Mouse (Mus musculus): ENCODE data around the gene Senp5. TPM values are rescaled to one million over a fixed set of nuclear protein-coding genes. Genes with fewer than 3 reads are reported as not detected.
A peak's percentile ranks its signal among the peaks of the same experiment; 100 is the strongest.

Senp5 gene
- polyA plus RNA-seq (2016; fragmentation: Nextera tagmentation; extraction: Ambion mirVana): 25.7 and 26.0 TPM in 2 replicates

DNA sequence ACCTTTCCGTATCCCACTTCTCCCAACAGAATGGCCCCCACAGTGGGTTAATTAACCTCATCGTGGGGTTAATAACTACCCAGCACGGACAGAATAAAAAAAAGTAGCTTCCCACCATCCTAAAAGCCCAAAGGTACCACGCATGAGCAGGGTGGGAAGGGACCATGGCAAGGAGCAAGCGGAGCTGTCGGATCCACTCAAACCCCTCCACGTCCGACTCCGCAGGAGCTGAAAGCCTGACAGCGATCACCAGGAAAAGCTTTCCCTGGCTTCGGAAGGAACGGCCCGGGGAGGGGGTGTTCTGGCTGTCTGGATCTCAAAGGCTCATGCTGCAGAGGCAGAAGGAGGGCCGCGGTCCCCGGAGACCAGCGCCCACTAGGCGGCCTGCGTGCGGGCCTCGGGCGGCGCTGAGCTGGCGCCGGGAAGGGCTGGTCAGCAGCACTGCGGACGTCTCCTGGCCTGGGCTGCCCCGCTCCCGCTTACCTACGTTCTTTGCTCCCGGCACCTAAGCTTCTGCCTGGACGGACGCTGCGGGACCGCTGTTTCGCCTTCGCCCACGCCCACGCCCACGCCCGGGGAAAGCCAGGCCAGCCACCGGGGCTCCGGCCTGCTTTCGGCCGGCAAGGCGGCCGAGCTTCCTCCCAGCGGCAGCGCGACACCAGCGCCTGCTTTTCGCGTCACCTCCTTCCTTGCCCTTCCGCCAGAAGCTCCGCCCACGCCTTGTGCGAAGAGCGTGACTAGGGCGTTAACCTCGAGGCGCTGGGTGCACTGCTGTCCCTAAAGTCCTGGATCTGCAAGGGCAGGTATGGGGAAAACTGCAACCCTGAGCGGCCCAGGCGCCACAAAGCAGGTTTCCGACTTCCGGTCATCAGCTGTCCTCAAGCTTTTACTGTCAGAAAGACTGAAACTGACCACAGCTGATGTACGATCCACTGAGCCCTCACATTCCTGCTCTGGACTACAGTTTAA is at the start of gene Senp5:
Senp5 (minus strand) TSS at position 779 of the 969 bp plus-strand sequence.
- H3K4me3 ChIP-seq: peak within 1 kb of the TSS; percentile 81
- WGBS: 1% methylated on average over 66 of the region's 66 CpGs
- H3K36me3 ChIP-seq: peaks cover 3% of the 10 kb centered on the region; the same call in 1 of the 2 replicates
- peak within 1 kb of the TSS; percentile 72 for H3K27ac ChIP-seq (replicated peaks)
- H3K9me3 ChIP-seq: no peaks in the 10 kb centered on the region
- ATAC-seq (ENCODE audit: low FRiP score, low read depth): peak; percentile 97
- H3K4me2 ChIP-seq (replicated peaks): peak within 1 kb of the TSS; percentile 91
- H3K9ac ChIP-seq (replicated peaks): peak within 1 kb of the TSS; percentile 92
- H3K4me1 ChIP-seq: peaks cover 20% of the 10 kb centered on the region
- H3K27me3 ChIP-seq: no peaks in the 10 kb centered on the region

GRCm38 (mm10) chr16:32042367-32042766 is 39.3 kb upstream of the Senp5 start:
- H3K36me3 ChIP-seq: peaks cover 62% of the 10 kb centered on the region
- whole genome bisulfite sequencing: 90% methylated on average over 4 of the region's 4 CpGs
- H3K27me3 ChIP-seq: no peaks in the 10 kb centered on the region
- no peak overlapping the region for H3K9ac ChIP-seq (replicated peaks)
- H3K27ac ChIP-seq (replicated peaks): no peak overlapping the region
- no peak for ATAC-seq (ENCODE audit: low FRiP score, low read depth)
- H3K4me3 ChIP-seq: no peak overlapping the region
- H3K9me3 ChIP-seq: no peaks in the 10 kb centered on the region
- H3K4me1 ChIP-seq: no peaks in the 10 kb centered on the region
- no peak overlapping the region for H3K4me2 ChIP-seq (replicated peaks)

DNA sequence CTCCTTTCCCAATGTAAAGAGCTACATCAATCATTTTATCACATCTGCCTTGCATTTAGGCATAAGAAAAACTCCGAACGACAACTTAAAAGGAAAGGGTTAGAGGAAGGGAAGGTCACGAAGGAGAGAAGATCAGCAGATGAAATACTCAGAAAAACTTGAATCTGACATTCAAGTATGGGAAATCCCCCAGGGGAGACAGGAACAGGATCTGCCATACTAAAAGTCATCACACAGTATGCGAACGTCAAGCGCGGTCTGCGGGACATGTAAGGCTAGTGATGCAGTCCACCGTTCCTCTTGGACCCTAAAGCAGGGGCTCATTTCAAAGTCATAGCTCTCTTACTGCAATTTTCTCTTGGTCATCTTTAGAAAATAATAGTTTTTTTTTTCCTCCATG is 16.6 kb upstream of the Senp5 start:
- H3K27me3 ChIP-seq: no peaks in the 10 kb centered on the region
- peaks cover 69% of the 10 kb centered on the region for H3K36me3 ChIP-seq
- WGBS: 95% methylated on average over 9 of the region's 9 CpGs

GRCm38 (mm10) chr16:32010330-32010729 is 7.2 kb upstream of the Senp5 start:
- Histone ChIP-seq H3K4me2 (replicated peaks) (no peak overlapping the region), H3K36me3 (peaks cover 21% of the 10 kb centered on the region; the same call in 1 of the 2 replicates), H3K27ac (replicated peaks) (no peak overlapping the region), H3K27me3 (no peaks in the 10 kb centered on the region), H3K4me3 (no peak overlapping the region), H3K9ac (replicated peaks) (no peak overlapping the region), H3K9me3 (no peaks in the 10 kb centered on the region), H3K4me1 (no peaks in the 10 kb centered on the region; the same call in 1 of the 2 replicates)
- ATAC-seq (ENCODE audit: low FRiP score, low read depth): no peak
- WGBS: 83% methylated on average over 4 of the region's 4 CpGs

More for the DNA sequence above, 16.6 kb upstream of the Senp5 start:
- Histone ChIP-seq H3K27ac (replicated peaks) (no peak overlapping the region), H3K9me3 (no peaks in the 10 kb centered on the region), H3K4me3 (no peak overlapping the region), H3K9ac (replicated peaks) (no peak overlapping the region), H3K4me2 (replicated peaks) (no peak overlapping the region), H3K4me1 (no peaks in the 10 kb centered on the region)
- no peak for ATAC-seq (ENCODE audit: low FRiP score, low read depth)

DNA sequence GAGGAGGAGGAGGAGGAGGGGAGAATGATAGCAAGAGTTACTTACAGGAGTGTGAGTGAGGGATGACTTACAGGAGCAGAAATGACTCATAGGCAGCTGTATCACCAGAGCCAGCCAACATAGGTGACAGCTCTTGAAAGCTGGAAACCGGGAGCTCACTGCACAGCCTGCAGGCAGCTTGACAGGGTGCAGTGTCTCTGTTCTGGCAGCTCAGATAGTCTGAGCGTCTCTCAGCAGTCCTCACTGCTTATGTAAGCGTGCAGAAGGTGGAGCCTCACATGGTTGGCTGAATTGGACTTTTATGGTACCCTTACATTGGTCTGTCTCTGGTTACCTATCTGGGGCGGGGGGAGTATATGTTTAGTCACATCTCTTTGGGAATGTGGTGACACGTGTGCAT is 6.8 kb upstream of the Senp5 start:
- WGBS: 45% methylated on average over 5 of the region's 5 CpGs
- no peak overlapping the region for H3K9ac ChIP-seq (replicated peaks)
- H3K9me3 ChIP-seq: no peaks in the 10 kb centered on the region
- no peak overlapping the region for H3K4me2 ChIP-seq (replicated peaks)
- H3K4me3 ChIP-seq: no peak overlapping the region
- no peaks in the 10 kb centered on the region; the same call in 1 of the 2 replicates for H3K4me1 ChIP-seq
- no peak for ATAC-seq (ENCODE audit: low FRiP score, low read depth)
- H3K36me3 ChIP-seq: peaks cover 17% of the 10 kb centered on the region; the same call in 1 of the 2 replicates
- H3K27me3 ChIP-seq: no peaks in the 10 kb centered on the region
- no peak overlapping the region for H3K27ac ChIP-seq (replicated peaks)

DNA sequence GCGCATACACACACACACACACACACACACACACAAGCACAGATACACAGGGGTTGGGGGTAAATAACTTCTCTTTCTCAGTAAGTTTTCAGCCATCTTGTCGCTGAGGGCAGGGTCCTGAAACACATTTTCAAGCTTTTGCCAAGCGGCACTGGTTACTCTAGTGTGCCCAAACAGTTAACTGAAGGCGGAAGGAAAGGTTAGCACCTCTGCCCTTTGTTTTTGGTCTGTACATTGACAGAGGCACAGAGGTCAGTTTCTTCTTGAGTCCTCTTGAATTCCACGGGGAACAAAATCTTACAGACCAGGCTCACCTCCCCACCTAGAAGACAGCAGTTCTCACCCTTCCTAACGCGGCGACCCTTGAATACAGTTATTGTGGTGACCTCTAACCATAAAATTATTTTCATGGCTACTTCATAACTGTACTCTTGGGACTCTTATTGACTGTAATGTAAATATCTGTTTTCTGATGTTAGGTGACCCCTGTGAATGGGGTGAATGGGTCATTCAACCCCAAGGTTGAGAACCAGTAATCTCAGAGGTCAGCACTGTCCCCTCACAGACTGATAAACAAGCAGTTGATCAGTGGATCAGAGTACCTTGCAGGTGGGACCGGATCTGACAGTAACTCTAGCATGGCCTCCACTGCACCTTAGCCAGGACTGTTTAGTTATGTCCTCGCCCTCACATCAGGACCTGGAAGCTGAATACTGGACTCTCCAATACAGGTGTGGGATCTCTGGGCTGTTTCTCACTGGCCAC is 5.6 kb upstream of the Senp5 start:
- no peak overlapping the region for H3K4me3 ChIP-seq
- H3K4me1 ChIP-seq: peaks cover under 1% of the 10 kb centered on the region; the same call in 1 of the 2 replicates
- no peak overlapping the region for H3K4me2 ChIP-seq (replicated peaks)
- H3K36me3 ChIP-seq: peaks cover 12% of the 10 kb centered on the region; the same call in 1 of the 2 replicates
- no peaks in the 10 kb centered on the region for H3K9me3 ChIP-seq
- 77% methylated on average over 10 of the region's 10 CpGs for WGBS
- no peak for ATAC-seq (ENCODE audit: low FRiP score, low read depth)
- H3K27ac ChIP-seq (replicated peaks): no peak overlapping the region
- H3K9ac ChIP-seq (replicated peaks): no peak overlapping the region
- H3K27me3 ChIP-seq: no peaks in the 10 kb centered on the region

DNA sequence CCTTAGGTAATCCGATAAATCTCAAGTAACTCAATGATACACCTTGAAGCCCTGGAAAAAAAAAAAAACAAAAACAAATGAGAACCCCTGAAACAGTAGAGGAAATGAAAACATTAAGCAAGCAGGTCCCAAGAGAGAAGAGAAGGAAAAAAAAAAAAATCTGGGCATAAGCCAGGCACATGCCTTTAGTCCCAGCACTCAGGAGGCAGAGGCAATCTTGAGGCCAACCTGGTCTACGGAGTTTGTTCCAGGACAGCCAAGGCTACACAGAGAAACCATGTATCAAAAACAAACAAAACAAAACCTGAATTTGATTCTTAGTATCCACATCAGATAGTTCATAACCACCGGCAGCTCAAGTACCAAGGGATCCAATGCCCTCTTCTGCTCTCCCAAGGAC is 1.6 kb upstream of the Senp5 start:
- 97% methylated on average over 3 of the region's 3 CpGs for WGBS
- no peaks in the 10 kb centered on the region for H3K27me3 ChIP-seq
- ATAC-seq (ENCODE audit: low FRiP score, low read depth): no peak

GRCm38 (mm10) chr16:31996371-31996770 is 6.7 kb downstream of the Senp5 start:
- ATAC-seq (ENCODE audit: low FRiP score, low read depth): no peak
- H3K4me3 ChIP-seq: no peak overlapping the region
- H3K27ac ChIP-seq (replicated peaks): no peak overlapping the region
- WGBS: 87% methylated on average over 5 of the region's 5 CpGs
- H3K9ac ChIP-seq (replicated peaks): no peak overlapping the region
- no peaks in the 10 kb centered on the region for H3K9me3 ChIP-seq
- H3K27me3 ChIP-seq: no peaks in the 10 kb centered on the region
- H3K4me2 ChIP-seq (replicated peaks): no peak overlapping the region
- peaks cover 4% of the 10 kb centered on the region for H3K4me1 ChIP-seq
- H3K36me3 ChIP-seq: peaks cover 18% of the 10 kb centered on the region

More for the DNA sequence above, 1.6 kb upstream of the Senp5 start:
- peaks cover 20% of the 10 kb centered on the region for H3K4me1 ChIP-seq
- H3K9me3 ChIP-seq: no peaks in the 10 kb centered on the region
- H3K4me3 ChIP-seq: no peak overlapping the region
- H3K9ac ChIP-seq (replicated peaks): no peak overlapping the region
- no peak overlapping the region for H3K27ac ChIP-seq (replicated peaks)
- no peak overlapping the region for H3K4me2 ChIP-seq (replicated peaks)
- 0 out of 2 replicates have a peak, but pooled peaks cover 1% of the 10 kb centered on the region for H3K36me3 ChIP-seq

DNA sequence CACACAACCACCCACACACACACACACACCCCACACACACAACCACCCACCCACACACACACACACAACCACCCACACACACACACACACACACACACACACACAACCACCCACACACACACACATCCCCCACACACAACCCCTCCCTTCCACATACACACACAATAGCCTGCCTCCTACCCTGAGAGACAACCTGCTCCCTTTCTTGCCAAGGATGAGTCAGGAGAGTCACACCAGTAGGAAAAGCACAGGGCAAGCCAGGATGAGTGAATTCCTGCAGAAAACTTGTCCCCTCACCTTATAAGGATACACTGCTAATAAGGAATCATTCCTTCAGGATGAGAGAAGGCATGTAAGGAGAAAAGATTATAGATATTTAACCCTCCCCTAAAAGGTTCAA is 9.1 kb downstream of the Senp5 start:
- Histone ChIP-seq H3K9ac (replicated peaks) (no peak overlapping the region), H3K27ac (replicated peaks) (no peak overlapping the region), H3K4me3 (no peak overlapping the region), H3K4me1 (no peaks in the 10 kb centered on the region), H3K36me3 (peaks cover 27% of the 10 kb centered on the region), H3K9me3 (no peaks in the 10 kb centered on the region), H3K4me2 (replicated peaks) (no peak overlapping the region), H3K27me3 (no peaks in the 10 kb centered on the region)
- no peak for ATAC-seq (ENCODE audit: low FRiP score, low read depth)

DNA sequence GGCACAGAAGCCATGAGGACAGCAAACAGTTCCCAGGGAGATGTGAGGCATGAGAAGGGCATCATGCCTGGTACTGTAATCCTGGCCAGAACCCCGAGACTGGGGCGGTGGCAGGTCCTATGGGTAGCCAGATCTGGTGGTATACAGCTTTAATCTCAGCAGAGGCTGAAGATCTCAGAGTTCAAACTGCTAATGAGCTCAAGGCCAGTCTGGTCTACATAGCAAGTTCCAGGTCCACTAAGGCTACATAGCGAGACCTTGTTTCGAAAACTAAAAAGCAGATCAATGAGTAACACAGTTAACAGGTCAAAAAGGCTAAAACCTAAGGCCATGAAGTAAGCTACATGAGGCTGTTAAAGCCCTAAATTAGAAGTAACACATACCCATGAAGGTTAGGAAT is 9.9 kb downstream of the Senp5 start:
- Histone ChIP-seq H3K4me3 (no peak overlapping the region), H3K36me3 (peaks cover 35% of the 10 kb centered on the region), H3K4me2 (replicated peaks) (no peak overlapping the region), H3K9ac (replicated peaks) (no peak overlapping the region), H3K27ac (replicated peaks) (no peak overlapping the region), H3K4me1 (no peaks in the 10 kb centered on the region), H3K27me3 (no peaks in the 10 kb centered on the region), H3K9me3 (no peaks in the 10 kb centered on the region)
- no peak for ATAC-seq (ENCODE audit: low FRiP score, low read depth)
- 93% methylated on average over 4 of the region's 4 CpGs for WGBS

DNA sequence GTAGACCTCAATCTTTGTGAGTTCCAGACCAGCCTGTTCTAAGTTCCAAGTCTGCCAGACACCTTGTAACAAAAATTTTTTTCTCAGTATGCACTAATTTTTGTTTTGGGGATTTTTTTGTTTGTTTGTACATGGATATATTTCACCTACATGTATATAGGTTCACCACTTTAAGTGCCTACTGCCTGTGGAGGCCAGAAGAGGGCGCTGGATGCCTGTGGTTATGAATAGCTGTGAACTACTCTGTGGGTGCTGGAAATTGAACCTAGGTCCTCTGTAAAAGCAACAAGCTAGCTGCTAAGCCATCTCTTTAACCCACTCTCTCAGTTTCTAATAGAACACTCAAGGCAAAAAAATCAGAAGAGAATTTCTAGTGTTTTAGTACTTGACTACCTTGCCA is 11.0 kb downstream of the Senp5 start:
- no peak overlapping the region for H3K4me3 ChIP-seq
- H3K4me2 ChIP-seq (replicated peaks): no peak overlapping the region
- no peaks in the 10 kb centered on the region for H3K27me3 ChIP-seq
- no peaks in the 10 kb centered on the region for H3K9me3 ChIP-seq
- ATAC-seq (ENCODE audit: low FRiP score, low read depth): no peak
- no peaks in the 10 kb centered on the region for H3K4me1 ChIP-seq
- WGBS: 42% methylated on average over 1 of the region's 1 CpGs
- peaks cover 34% of the 10 kb centered on the region for H3K36me3 ChIP-seq
- no peak overlapping the region for H3K9ac ChIP-seq (replicated peaks)
- no peak overlapping the region for H3K27ac ChIP-seq (replicated peaks)

- Histone ChIP-seq H3K4me1 (no peaks in the 10 kb centered on the region), H3K27ac (replicated peaks) (no peak overlapping the region), H3K9me3 (no peaks in the 10 kb centered on the region), H3K36me3 (peaks cover 42% of the 10 kb centered on the region), H3K9ac (replicated peaks) (no peak overlapping the region), H3K27me3 (no peaks in the 10 kb centered on the region), H3K4me2 (replicated peaks) (no peak overlapping the region), H3K4me3 (no peak overlapping the region)
- no peak for ATAC-seq (ENCODE audit: low FRiP score, low read depth)
- WGBS: 80% methylated on average over 5 of the region's 5 CpGs
Observed at GRCm38 (mm10) chr16:31980946-31981345, 22.1 kb downstream of the Senp5 start.

Measured in midbrain, embryonic 12.5 days (tissue).